Mouse (Mus musculus): Measurements from ENCODE around the gene Ppargc1a.
A peak's percentile ranks its signal among the peaks of the same experiment; 100 is the strongest.

Ppargc1a gene

DNA sequence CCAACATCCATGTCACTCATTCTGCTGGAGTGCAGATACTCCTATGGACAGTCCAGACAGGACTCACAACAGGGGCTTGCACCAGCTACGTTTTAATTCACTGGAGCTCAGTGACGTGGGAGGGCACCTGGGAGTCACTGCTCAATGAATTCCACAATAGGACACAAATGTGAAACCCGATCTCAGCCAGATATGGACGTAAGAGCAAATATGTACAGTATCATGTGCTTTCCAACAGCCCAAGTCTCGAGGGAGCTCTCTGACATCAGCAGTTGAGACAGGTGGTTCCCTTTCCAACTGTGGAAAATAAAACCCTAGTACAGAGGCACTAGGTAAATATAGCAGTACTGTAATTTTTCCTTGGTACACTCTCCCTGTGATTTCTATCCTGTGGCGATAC lies at the start of gene Ppargc1a:
TSS of gene Ppargc1a (minus strand) at position 68 of the 400 bp plus-strand sequence.
- DNase-seq = no peak

DNA sequence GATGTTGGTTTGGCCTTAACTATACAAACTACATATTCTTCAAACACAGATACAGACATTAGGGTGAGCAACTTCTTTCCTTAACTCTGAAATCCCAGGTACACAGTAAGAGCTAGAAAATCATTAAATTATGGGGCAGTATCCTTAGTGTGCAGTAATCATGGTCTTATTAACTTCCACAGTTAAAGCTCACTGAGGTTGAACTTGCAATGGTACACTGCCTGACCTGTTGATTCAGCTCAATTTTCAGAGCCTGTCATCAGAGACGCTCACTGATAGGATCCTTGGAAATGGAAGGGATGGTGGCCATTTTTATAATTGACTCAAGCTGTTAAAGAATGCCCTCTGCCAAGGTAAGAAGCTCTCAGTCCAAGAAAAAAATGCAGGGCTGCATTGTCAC lies 49.4 kb upstream of the Ppargc1a start:
- no peak for DNase-seq

DNA sequence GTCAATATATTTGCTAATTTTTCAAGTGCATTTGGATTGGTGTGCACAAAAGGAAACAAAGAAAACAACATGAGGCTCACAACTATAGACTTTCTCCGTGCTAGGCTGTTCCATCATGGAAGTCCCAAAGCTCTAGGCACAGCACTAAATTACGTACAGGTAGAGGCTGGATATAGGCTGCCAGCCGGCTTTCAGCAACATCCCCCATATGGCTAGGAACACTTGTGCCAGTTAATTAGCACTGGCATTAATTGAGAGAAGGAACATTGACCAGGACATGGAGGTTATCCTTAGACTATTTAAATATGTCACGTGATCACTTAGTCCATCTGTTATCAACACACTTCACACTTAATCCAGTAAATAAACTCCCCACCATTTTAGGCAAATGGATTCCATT lies 44.5 kb upstream of the Ppargc1a start:
- no peak for DNase-seq

- no peak for DNase-seq
Measured at GRCm38 (mm10) chr5:51607686-51608480, 40.4 kb upstream of the Ppargc1a start.

DNA sequence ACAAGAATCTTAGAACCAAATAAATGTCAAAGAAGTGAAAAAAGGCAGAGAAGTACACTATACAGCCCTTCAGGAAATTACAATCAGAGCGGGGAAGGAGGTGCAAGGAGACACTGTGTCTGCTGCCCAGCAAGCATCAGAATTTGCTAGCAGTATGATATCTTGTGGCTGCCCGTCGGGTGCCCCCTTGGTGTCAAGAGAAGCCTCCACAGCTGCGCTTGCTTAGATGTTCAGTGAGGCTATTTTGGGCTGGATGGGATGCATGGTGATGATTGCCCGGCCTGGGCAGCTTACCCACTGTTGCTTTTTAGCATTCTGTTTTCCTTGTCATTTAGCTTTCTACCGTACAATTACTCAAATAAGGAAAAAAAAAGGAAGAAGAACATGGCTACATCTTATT lies 32.0 kb upstream of the Ppargc1a start:
- DNase-seq = no peak

DNA sequence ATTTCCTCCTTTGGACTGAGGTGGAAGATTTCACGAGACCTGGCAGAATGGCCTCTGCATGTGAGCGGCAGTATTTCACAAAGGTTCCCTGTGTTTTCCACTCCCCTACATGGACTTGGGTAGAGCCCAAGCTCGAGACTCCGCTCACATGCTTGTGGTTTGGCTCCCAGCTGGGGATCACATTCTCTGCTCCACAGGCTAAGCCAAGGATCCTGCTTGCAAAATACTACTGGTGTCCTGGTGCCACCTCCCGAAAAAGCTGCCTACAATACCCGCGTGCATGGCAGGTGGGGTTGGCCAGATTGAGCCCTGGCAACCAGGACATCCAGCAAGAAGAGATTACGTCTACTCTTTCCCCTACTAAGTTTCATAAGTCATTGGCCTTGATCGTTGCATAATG lies 28.1 kb upstream of the Ppargc1a start:
- peak; percentile 24 for DNase-seq

- no peak for DNase-seq
Measured at GRCm38 (mm10) chr5:51592206-51592605, 24.7 kb upstream of the Ppargc1a start.

GRCm38 (mm10) chr5:51591537-51592154 lies 24.1 kb upstream of the Ppargc1a start:
- DNase-seq = no peak

GRCm38 (mm10) chr5:51586187-51586586 lies 18.7 kb upstream of the Ppargc1a start:
- DNase-seq = no peak

DNA sequence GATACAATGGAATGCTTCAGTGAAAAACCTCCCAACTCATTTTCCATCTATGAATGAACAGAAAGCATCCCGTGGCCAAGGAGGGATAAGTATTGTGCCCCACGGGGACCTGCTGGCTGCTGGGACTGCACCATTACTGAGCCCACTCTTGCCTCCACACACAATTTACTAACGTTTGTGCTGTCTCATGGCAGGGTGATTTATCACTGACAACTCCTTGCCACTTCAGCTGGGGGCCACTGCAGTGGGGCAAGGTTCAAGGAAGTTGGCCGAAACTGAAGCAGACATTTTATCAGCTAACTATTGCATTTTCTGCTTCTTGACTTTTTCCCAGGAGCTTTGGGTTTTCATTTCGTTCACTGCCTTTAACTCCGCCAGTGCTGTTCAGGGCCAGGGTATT lies 17.5 kb upstream of the Ppargc1a start:
- no peak for DNase-seq

DNA sequence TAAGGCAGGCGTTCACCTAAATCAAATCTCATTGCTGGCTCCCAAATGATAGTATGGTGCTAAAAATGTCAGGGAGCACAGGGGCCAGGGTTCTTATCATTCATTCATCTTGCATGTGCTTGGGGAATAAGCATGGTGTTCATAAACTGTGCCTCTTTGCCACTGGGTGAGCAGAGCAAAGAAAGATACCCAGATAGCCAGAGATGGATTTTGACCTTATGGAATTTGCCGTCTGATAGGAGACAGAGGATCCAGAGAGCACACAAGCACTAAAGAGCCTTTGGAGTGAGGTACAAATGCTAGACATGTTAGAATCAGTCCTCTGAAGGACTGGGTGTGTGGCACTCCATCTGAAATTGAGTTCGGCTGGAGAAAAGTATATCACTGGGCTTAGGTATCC lies 16.7 kb upstream of the Ppargc1a start:
- DNase-seq = no peak

DNA sequence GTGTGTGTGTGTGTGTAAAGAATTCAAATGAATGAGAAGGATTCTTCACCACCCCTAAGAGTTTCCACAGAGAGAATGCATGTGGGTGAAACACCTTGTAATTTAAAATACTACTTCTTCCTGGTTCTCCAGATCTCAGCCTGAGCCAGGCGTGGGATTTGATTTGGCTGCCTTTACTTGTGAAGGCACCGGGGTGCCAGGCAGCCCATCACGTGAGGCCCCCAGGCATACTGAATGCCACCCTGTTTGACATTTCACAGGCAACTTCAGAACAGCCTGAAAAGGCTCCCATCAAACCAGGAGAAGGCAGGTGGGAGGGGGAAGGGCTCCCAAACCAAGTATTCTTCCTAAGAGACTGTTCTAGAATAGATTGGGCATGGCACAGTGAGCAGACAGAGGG lies 16.1 kb upstream of the Ppargc1a start:
- DNase-seq = no peak

DNA sequence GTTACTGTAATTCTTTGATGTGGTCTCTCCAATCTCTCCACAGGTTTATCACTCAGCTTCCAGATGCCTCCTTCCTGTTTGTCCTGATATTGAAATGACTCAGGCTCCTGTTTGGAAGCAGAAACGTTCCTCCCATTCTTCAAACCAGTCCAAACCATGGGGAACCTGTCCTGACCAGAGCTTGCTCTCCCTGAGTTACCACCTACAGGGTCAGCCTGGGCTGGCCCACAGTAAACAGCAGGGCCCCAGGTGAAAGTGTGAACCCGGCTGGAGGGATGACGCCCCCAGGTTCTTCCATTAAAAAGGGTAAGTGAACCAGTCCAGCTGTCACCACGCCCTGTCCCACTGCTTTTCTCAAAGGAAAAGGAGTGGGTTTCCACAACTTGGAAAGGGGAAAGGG lies 15.5 kb upstream of the Ppargc1a start:
- DNase-seq = no peak

DNA sequence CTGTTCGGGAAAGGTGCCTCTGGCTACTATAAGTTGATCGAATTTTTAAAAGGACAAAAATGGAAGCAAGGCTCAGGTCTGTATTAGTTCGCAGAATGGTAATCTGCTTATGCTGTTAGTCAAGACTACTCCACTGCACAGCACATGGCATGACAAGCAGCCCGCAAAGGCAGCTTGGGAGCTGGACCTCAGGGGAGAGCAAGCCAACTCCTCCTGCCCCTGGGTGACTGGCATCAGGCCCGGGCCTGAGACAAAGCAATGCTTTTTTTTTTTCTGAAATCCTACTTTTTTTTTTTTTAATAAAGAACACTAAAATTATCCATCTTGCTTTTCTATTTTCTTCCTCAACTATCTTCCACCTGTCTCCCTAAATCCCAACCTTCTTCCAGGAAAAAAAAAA lies 15.1 kb upstream of the Ppargc1a start:
- no peak for DNase-seq

- DNase-seq = no peak
Measured at GRCm38 (mm10) chr5:51577594-51577993, 10.1 kb upstream of the Ppargc1a start.

- DNase-seq = no peak
Measured at GRCm38 (mm10) chr5:51573770-51574169, 6.2 kb upstream of the Ppargc1a start.

DNA sequence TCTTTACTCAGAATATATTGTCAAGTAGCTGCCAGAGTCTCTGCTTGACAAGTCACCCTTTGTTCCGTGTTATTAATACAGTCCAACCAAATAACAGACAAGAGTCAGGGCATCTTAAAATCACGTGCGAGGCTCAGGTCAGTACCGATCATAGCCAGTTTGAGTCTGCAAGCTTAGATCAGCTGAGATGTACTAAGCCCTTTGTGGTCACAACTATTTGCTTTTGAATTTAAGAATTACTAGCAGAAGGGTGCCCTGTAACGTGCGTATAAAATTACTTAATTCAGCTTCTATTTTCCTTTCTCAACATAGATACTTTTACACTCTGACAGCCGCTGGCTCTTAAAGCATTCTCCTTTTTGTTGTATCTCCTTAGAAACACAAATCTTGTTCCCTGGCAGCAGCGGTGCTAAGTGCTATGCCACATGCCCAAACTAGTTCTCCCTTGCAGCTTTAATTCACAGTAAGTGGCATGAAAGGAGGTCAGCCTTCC lies 718 bp upstream of the Ppargc1a start:
- no peak for DNase-seq

GRCm38 (mm10) chr5:51565672-51566071 lies 1.9 kb downstream of the Ppargc1a start:
- DNase-seq = no peak

DNA sequence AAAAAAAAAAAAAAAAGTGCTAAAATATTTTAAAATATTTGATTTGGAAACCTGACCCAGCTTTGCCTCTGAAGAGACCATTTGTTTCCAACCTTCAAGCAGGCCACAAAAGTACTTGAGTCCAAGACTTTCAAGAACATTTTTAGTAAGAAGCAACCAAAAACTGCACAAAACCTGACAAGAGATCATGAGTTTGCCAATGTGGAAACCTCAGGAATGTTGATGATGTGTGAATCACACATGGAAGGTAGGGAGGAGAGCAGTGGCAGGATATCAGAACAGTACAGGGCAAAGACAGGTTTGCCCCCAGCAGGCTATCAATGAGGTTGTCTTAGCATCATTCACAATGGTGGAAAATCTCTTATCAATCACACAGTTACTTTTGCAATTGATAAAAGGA lies 2.5 kb downstream of the Ppargc1a start:
- no peak for DNase-seq

GRCm38 (mm10) chr5:51563574-51563973 lies 4.0 kb downstream of the Ppargc1a start:
- no peak for DNase-seq

DNA sequence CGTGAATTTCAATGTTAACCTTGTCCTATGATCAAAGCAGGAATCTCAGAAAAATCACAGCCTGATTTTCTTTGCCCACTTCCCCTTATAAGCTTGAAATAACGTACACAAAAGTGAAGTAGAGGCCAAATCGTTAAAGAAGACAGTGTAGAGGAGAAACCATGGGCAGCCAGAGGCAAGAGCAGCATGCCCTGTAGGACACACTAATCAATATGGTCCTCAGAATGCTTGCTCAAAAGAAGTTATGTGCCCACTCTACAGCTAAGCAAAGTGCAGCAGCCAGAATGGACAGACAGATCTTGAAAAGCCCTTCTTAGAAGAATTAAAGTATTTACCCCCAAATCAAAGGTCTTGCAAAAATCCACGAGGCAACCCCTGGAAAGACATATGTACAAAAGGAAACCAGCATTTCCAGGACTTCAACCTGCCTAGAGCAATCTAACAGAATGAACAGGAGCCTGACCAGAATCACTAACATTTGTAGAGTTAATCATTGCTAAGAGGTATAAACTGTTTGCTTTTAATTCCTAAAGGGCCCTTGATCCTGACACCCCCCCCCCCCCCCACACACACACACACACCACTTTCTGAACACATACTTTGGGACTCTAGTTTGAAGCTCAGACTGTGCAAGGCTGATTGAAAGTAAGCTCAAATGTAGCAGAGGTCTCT lies 9.8 kb downstream of the Ppargc1a start:
- DNase-seq = no peak

GRCm38 (mm10) chr5:51553671-51554070 lies 13.9 kb downstream of the Ppargc1a start:
- no peak for DNase-seq

DNA sequence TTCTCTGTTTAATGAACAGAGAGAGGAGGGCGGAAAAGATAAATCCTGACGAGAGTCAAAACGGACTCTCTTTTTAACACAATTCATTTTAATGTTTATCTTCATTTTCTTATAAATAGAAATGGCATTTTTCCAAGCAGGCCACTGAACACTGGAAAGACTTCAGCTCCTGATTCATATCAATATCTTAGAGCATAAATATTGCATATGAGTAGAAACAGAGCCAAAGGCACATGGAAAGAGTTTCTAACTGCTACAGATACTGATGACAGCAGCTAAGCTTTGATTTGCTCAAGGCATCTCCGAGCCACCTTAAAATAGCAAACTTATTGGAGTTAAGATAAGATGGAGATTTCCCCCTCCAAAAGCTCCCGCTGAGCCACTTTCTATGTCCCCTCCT lies 14.3 kb downstream of the Ppargc1a start:
- DNase-seq = no peak

Data from cerebellum, adult 11 months (tissue).